ENCODE assay signal across 13 mouse cellular contexts in genomic region chr6:72841986-72842502, GRCm38 (mm10). TPM values are rescaled to one million over a fixed set of nuclear protein-coding genes. Genes with fewer than 3 reads are reported as not detected.
"Had no signal": no experiment of that assay in that cellular context is flagged by ENCODE, and none has a peak within 500 bp of the region (broad histone marks: within the 10 kb centered on the region; RNA-seq: fewer than 3 reads in every experiment).

No protein-coding gene starts in this region.

- H3K9me3 ChIP-seq: limb, embryonic 15.5 days; liver, embryonic 12.5 days; midbrain, embryonic 10.5 days; neural tube, embryonic 12.5 days had no signal

- H3K27ac ChIP-seq: kidney, postnatal 0 days; limb, embryonic 15.5 days; liver, embryonic 12.5 days; midbrain, embryonic 10.5 days; neural tube, embryonic 12.5 days; stomach, postnatal 0 days had no signal

- ATAC-seq: liver, embryonic 12.5 days had no signal

- H3K27me3 ChIP-seq: limb, embryonic 15.5 days; liver, embryonic 12.5 days; neural tube, embryonic 12.5 days had no signal

- H3K4me2 ChIP-seq: limb, embryonic 15.5 days; liver, embryonic 12.5 days; lung, embryonic 14.5 days; neural tube, embryonic 12.5 days had no signal

- H3K4me3 ChIP-seq: limb, embryonic 15.5 days; liver, embryonic 12.5 days; midbrain, embryonic 10.5 days; neural tube, embryonic 12.5 days had no signal

- H3K4me1 ChIP-seq: limb, embryonic 15.5 days; liver, embryonic 12.5 days; midbrain, embryonic 10.5 days; neural tube, embryonic 12.5 days had no signal

- H3K9ac ChIP-seq: limb, embryonic 15.5 days; liver, embryonic 12.5 days; lung, embryonic 14.5 days; neural tube, embryonic 12.5 days had no signal

- DNase-seq: kidney, postnatal 36 days; lung, embryonic 14.5 days; lung, postnatal 10 days; lung, postnatal 4 days; midbrain, embryonic 14.5 days; right cerebral cortex, postnatal 25 days had no signal

RNA-seq across cellular contexts. Expression of gene Tcf7l1, which starts 53.0 kb away (rescaled TPM):
- total RNA-seq: monocyte, adult 5-6 weeks had no signal
